Mouse (Mus musculus) cortical plate, adult 2 months (tissue): ENCODE results near the gene Atad3a.

Experiments used
- CTCF ChIP-seq: fragments of 200-500 bp; IDR thresholded peaks from 2 replicates; pipeline ENCODE4 v1.5.1; 2011; ENCODE audit warnings: mild to moderate bottlenecking, control low read depth, low read length; ENCODE audit not compliant: insufficient read depth; ENCODE audit errors: extremely low read depth
- POLR2A ChIP-seq: fragments of 200-500 bp; IDR thresholded peaks from 2 replicates; pipeline ENCODE4 v1.6.1; 2011; ENCODE audit warnings: mild to moderate bottlenecking, low read length, control low read depth; ENCODE audit not compliant: insufficient read depth; ENCODE audit errors: extremely low read depth

- TF ChIP-seq CTCF, result no peak
- TF ChIP-seq POLR2A, result no peak
Observed at GRCm38 (mm10) chr4:155733267-155733666, 27.6 kb downstream of the Atad3a start.
